Mouse (Mus musculus): Measurements from ENCODE around the gene Plekhg5. TPM values are rescaled to one million over a fixed set of nuclear protein-coding genes. Genes with fewer than 3 reads are reported as not detected.
"Not testable (repeated sequence)": the region's sequence is repeated elsewhere in the genome, so short reads cannot be mapped to it uniquely, and the experiment has no call there.

Plekhg5 gene
- 5.1 and 5.9 TPM in 2 replicates for polyA plus RNA-seq (2015; fragmentation: Nextera tagmentation; extraction: Ambion mirVana)

DNA sequence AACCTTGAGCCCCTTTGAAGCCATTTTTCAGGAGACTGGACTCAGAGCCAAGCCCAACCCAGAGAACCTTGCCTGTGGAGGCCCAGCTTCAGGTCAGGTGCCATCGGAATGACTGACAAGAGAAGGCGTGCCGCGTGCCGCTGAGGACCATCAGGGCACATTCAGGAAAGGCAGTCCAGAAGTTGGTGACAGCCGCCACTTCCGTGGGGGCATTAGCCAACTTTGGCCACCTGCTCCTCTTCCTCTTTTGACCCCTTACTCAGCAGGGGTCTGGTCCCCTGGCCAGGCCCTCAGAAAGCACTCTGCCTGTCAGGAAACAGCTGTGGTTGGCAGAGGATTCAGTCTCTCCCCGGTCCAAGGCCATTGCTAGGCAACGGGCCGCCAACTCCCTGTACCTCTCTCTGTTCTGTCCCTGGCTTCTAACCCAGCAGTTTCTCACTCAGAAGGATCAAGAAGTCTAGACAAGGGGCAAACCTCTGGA lies at the start of gene Plekhg5:
TSS of gene Plekhg5 (plus strand) at position 378 of the 481 bp plus-strand sequence.
- Histone ChIP-seq H3K4me3 (replicated peaks) (no peak within 1 kb of the TSS), H3K27ac (replicated peaks) (no peak within 1 kb of the TSS), H3K4me1 (replicated peaks) (peaks cover 26% of the 10 kb centered on the region; the same call in 1 of the 2 replicates), H3K9ac (no peak within 1 kb of the TSS), H3K9me3 (replicated peaks) (no peaks in the 10 kb centered on the region), H3K36me3 (replicated peaks) (no peaks in the 10 kb centered on the region), H3K4me2 (no peak within 1 kb of the TSS), H3K27me3 (peaks cover 17% of the 10 kb centered on the region)
- WGBS (ENCODE audit: insufficient replicate concordance): 15% methylated on average over 10 of the region's 10 CpGs
- ATAC-seq (ENCODE audit: insufficient read depth): no peak

DNA sequence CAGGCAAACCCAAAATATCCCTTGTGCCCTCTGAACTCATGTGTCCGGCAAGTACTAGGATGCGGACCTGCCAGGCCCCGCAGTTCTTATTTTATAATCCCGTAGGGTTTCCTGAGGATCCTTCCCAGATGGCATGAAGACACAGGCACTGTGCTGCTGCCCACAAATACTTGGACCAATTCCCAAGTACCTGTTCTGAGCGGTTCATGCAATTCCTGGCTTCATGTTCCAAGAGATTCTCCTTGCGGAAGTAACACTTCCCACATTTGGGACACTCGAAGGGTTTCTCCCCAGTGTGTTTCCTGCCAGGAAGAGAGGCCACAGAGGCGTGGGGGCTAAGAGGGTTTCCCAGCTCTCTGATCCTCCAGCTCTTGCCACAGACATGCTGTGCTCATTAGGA lies 49.8 kb upstream of the Plekhg5 start:
- H3K4me2 ChIP-seq: no peak overlapping the region

DNA sequence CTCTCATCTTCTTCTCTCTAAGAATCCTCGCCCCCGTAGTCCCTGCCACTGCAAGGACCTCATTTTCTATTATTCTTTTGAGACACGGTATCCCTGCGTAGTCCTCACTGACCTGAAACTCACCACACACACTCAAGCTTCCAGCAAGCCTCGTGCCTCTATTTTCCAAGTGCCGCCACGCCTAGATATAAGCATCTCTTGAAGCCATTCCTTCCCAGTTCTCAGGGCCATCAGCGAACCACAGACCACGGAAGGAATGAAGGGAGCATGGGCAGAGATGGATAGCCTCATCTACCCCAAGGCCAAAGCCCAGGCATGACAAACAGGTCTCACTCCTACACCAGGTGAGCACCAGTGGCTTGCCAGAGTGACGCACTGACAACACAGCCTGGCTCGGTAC lies 47.8 kb upstream of the Plekhg5 start:
- Histone ChIP-seq H3K4me2 (0 out of 2 replicates have a peak overlapping the region, but pooled peaks have one; percentile 92), H3K36me3 (replicated peaks) (peaks cover 44% of the 10 kb centered on the region), H3K27ac (replicated peaks) (no peak overlapping the region), H3K4me1 (replicated peaks) (peaks cover 53% of the 10 kb centered on the region), H3K9me3 (replicated peaks) (no peaks in the 10 kb centered on the region), H3K4me3 (replicated peaks) (no peak overlapping the region), H3K27me3 (no peaks in the 10 kb centered on the region), H3K9ac (0 out of 2 replicates have a peak overlapping the region, but pooled peaks have one; percentile 84)
- WGBS (ENCODE audit: insufficient replicate concordance): 87% methylated on average over 11 of the region's 11 CpGs
- no peak for ATAC-seq (ENCODE audit: insufficient read depth)

More for the DNA sequence above, 49.8 kb upstream of the Plekhg5 start:
- Histone ChIP-seq H3K9ac (no peak overlapping the region), H3K4me3 (replicated peaks) (no peak overlapping the region), H3K27ac (replicated peaks) (no peak overlapping the region), H3K9me3 (replicated peaks) (no peaks in the 10 kb centered on the region), H3K36me3 (replicated peaks) (peaks cover 52% of the 10 kb centered on the region), H3K27me3 (no peaks in the 10 kb centered on the region), H3K4me1 (replicated peaks) (peaks cover 40% of the 10 kb centered on the region)
- 80% methylated on average over 8 of the region's 8 CpGs for WGBS (ENCODE audit: insufficient replicate concordance)
- ATAC-seq (ENCODE audit: insufficient read depth): no peak

DNA sequence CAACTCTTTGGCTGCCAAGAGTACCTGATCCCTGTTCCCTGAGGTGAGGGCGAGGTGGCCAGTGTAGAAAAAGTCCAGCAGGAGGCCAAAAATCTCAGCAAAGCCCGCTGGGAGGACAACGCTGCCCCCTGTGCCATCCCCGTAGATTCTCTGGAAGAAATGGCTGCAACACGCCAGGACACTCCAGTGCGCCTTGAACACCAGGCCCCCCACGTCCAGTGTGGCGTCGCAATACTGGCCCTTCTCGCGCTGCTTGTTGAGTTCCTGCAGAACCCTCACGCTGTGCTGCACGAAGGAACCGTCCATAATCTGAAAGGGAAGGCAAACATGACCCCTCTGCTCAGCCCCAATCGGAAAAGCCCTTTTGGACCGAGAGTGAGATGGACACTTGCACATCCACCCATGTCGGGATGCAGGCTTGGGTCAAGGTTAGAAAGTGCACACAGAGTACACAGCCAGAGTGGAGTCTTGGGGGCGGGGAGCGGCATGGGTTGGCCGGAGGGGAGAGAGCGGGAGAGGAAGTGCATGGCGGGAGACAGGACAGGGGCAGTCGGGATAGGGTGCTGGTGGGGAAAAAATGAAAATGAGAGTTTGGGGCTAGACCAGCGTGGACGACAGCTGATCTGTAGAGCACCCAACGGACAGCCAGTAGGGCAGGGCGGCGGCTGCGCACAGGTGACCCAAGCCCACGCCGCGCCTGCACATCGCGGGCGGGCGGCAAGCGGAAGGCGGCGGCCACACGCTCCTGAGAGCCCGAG lies 45.4 kb upstream of the Plekhg5 start:
- H3K4me1 ChIP-seq (replicated peaks): peaks cover 53% of the 10 kb centered on the region
- peaks cover 20% of the 10 kb centered on the region for H3K36me3 ChIP-seq (replicated peaks)

DNA sequence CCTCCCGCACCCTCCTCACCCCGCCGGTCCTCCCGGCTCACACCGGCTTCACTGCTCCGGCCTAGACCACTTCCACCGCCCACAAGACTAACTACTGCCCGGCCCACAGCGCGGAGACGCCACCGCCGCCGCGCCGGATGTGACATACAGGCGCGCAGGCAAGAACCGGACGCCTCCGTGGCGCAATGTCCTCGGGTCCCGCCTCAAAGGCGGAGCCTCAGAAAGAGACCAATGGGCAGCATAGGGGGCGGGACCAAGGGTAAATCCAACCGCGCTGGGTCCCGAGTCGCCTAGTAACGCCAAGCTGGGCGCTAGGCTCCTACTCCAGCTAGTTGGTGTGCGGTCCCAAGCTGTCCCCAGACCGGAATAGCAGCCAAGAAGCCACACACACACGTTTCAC lies 44.8 kb upstream of the Plekhg5 start, which contains the start of gene Zbtb48:
TSS of gene Zbtb48 (minus strand) at position 148 of the 400 bp plus-strand sequence.
- H3K4me2 ChIP-seq: peak within 1 kb of the TSS; percentile 92
- peak within 1 kb of the TSS; percentile 85 for H3K27ac ChIP-seq (replicated peaks)
- peaks cover 51% of the 10 kb centered on the region for H3K4me1 ChIP-seq (replicated peaks)
- no peaks in the 10 kb centered on the region for H3K9me3 ChIP-seq (replicated peaks)
- peaks cover 14% of the 10 kb centered on the region; the same call in 1 of the 2 replicates for H3K36me3 ChIP-seq (replicated peaks)
- H3K4me3 ChIP-seq (replicated peaks): peak within 1 kb of the TSS; percentile 84
- no peaks in the 10 kb centered on the region; the same call in 1 of the 2 replicates for H3K27me3 ChIP-seq
- under 1% methylated on average over 35 of the region's 35 CpGs for WGBS (ENCODE audit: insufficient replicate concordance)
- ATAC-seq (ENCODE audit: insufficient read depth): peak; percentile 94
- peak within 1 kb of the TSS; percentile 84 for H3K9ac ChIP-seq

More for the DNA sequence above, 45.4 kb upstream of the Plekhg5 start:
- Histone ChIP-seq H3K9ac (peak overlapping the region; percentile 84), H3K9me3 (replicated peaks) (no peaks in the 10 kb centered on the region), H3K27ac (replicated peaks) (peak overlapping the region; percentile 85), H3K27me3 (no peaks in the 10 kb centered on the region; the same call in 1 of the 2 replicates), H3K4me3 (replicated peaks) (peak overlapping the region; percentile 84), H3K4me2 (peak overlapping the region; percentile 92)
- WGBS (ENCODE audit: insufficient replicate concordance): 4% methylated on average over 39 of the region's 41 CpGs
- peak; percentile 69 for ATAC-seq (ENCODE audit: insufficient read depth)

DNA sequence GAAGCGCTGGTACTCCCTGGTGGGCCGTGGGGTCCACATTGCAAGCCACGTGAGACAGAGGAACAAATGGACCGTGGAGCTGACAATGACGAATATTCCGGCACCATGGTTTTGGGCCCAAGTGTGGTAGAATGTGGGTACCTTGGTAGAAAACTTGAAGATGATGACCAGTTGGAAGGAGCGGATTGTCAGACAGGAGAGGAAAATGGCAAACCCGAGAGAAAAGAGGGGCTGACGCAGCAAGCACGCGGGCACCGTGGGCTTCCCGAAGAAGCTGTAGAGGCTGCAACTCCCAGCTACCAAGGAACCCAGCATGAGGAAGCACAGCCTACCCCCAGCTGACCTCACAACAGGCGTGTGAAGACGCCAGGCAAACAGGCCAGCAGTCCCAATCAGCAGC lies 43.8 kb upstream of the Plekhg5 start:
- H3K9ac ChIP-seq: 0 out of 2 replicates have a peak overlapping the region, but pooled peaks have one; percentile 84
- 65% methylated on average over 15 of the region's 15 CpGs for WGBS (ENCODE audit: insufficient replicate concordance)
- H3K4me1 ChIP-seq (replicated peaks): peaks cover 50% of the 10 kb centered on the region
- no peaks in the 10 kb centered on the region for H3K9me3 ChIP-seq (replicated peaks)
- no peaks in the 10 kb centered on the region; the same call in 1 of the 2 replicates for H3K27me3 ChIP-seq
- peak overlapping the region; percentile 84; the same call in 1 of the 2 replicates for H3K4me3 ChIP-seq (replicated peaks)
- H3K27ac ChIP-seq (replicated peaks): no peak overlapping the region
- H3K4me2 ChIP-seq: peak overlapping the region; percentile 92
- 0 out of 2 replicates have a peak, but pooled peaks cover 7% of the 10 kb centered on the region for H3K36me3 ChIP-seq (replicated peaks)
- no peak for ATAC-seq (ENCODE audit: insufficient read depth)

DNA sequence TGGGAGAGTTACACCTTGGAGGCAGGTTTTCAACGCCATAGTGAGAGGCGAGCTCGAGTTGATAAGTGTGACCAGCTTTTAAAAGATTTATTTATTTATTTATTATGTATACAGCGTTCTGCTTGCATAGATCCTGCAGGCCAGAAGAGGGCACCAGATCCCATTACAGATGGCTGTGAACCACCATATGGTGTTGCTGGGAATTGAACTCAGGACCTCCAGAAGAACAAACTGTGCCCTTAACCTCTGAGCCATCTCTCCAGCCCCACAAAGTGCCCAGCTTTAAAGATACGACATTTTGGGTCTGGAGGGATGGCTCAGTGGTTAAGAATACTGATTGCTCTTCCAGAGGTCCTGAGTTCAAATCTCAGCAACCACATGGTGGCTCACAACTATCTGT lies 43.2 kb upstream of the Plekhg5 start:
- H3K4me1 ChIP-seq (replicated peaks): peaks cover 44% of the 10 kb centered on the region
- H3K36me3 ChIP-seq (replicated peaks): 0 out of 2 replicates have a peak, but pooled peaks cover 5% of the 10 kb centered on the region
- H3K27ac ChIP-seq (replicated peaks): no peak overlapping the region
- H3K9ac ChIP-seq: no peak overlapping the region
- no peak overlapping the region for H3K4me2 ChIP-seq
- H3K9me3 ChIP-seq (replicated peaks): no peaks in the 10 kb centered on the region
- 28% methylated on average over 5 of the region's 5 CpGs for WGBS (ENCODE audit: insufficient replicate concordance)
- H3K4me3 ChIP-seq (replicated peaks): no peak overlapping the region
- peaks cover 4% of the 10 kb centered on the region; the same call in 1 of the 2 replicates for H3K27me3 ChIP-seq
- ATAC-seq (ENCODE audit: insufficient read depth): no peak

DNA sequence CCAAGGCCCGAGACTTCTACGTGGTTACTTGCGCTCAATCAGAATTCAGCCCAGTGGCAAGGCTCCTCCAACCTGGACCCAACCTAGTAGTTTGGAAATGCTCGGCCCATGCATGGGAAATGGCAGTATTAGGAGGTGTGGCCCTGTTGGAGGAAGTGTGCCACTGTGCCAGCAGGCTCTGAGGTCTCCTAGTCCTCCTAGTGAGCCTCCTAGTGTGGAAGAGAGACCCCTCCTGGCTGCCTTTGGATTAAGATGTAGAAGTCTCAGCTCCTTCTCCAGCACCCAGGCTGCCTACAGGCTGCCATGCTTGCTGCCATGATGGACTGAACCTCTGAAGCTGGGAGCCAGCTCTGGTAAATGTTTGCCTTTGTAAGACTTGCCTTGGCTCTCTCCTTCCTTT lies 42.3 kb upstream of the Plekhg5 start:
- H3K4me1 ChIP-seq (replicated peaks): peaks cover 35% of the 10 kb centered on the region
- H3K9ac ChIP-seq: no peak overlapping the region
- H3K27ac ChIP-seq (replicated peaks): no peak overlapping the region
- no peak overlapping the region for H3K4me3 ChIP-seq (replicated peaks)
- no peak overlapping the region for H3K4me2 ChIP-seq
- 0 out of 2 replicates have a peak, but pooled peaks cover 5% of the 10 kb centered on the region for H3K36me3 ChIP-seq (replicated peaks)
- WGBS (ENCODE audit: insufficient replicate concordance): 68% methylated on average over 4 of the region's 4 CpGs
- no peaks in the 10 kb centered on the region for H3K9me3 ChIP-seq (replicated peaks)
- peaks cover 6% of the 10 kb centered on the region; the same call in 1 of the 2 replicates for H3K27me3 ChIP-seq
- ATAC-seq (ENCODE audit: insufficient read depth): no peak

DNA sequence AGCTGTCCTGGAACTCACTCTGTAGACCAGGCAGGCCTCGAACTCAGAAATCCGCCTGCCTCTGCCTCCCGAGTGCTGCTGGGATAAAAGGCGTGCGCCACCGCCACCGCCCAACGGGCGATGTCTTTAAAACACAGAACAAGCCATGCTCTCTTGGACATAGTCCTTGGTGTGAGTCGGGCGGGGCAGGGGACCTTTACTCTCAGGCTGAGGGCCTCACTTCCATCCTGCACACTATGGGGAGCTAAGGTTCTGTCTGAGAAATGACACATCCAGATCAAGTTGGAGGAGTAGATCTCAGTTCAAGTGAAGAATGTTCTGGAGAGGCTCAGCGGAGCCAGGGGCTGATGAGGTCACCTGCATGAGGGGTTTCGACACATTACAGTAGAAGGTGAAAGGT lies 39.4 kb upstream of the Plekhg5 start:
- H3K9ac ChIP-seq: no peak overlapping the region
- 79% methylated on average over 13 of the region's 13 CpGs for WGBS (ENCODE audit: insufficient replicate concordance)

DNA sequence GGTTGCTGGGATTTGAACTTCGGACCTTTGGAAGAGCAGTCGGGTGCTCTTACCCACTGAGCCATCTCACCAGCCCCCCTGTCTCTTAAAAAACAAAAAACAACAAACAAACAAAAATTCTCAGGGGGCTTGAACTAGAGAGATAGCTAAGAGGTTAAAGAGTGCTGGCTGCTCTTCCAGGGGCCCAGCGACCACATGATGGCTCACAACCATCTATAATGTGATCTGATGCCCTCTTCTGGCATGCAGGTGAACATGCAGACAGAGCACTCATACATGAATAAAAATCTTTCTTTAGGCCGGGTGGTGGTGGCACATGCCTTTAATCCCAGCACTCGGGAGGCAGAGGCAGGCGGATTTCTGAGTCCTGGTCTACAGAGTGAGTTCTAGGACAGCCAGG lies 35.8 kb upstream of the Plekhg5 start:
- 81% methylated on average over 6 of the region's 6 CpGs for WGBS (ENCODE audit: insufficient replicate concordance)
- not testable (repeated sequence) for ATAC-seq (ENCODE audit: insufficient read depth); H3K36me3 ChIP-seq (replicated peaks); H3K27me3 ChIP-seq; H3K27ac ChIP-seq (replicated peaks); H3K4me3 ChIP-seq (replicated peaks); H3K4me2 ChIP-seq; H3K9me3 ChIP-seq (replicated peaks); H3K9ac ChIP-seq
- H3K4me1 ChIP-seq (replicated peaks): peaks cover 30% of the 10 kb centered on the region

More for the DNA sequence above, 39.4 kb upstream of the Plekhg5 start:
- Histone ChIP-seq H3K4me3 (replicated peaks) (no peak overlapping the region), H3K4me1 (replicated peaks) (peaks cover 10% of the 10 kb centered on the region), H3K36me3 (replicated peaks) (no peaks in the 10 kb centered on the region), H3K27ac (replicated peaks) (no peak overlapping the region), H3K27me3 (peaks cover 6% of the 10 kb centered on the region; the same call in 1 of the 2 replicates), H3K4me2 (no peak overlapping the region), H3K9me3 (replicated peaks) (no peaks in the 10 kb centered on the region)
- ATAC-seq (ENCODE audit: insufficient read depth): no peak
